Mouse (Mus musculus) granulocyte monocyte progenitor cell, adult 5-6 weeks (primary cell): ENCODE measurements around the gene Txndc2. TPM values are rescaled to one million over a fixed set of nuclear protein-coding genes. Genes with fewer than 3 reads are reported as not detected.
"Not testable (repeated sequence)": the region's sequence is repeated elsewhere in the genome, so short reads cannot be mapped to it uniquely, and the experiment has no call there.

Source experiments
- ATAC-seq: replicated peaks from 2 replicates; pipeline ENCODE4 v1.8.0; 2016; ENCODE audit warnings: mild to moderate bottlenecking, moderate TSS enrichment, inconsistent platforms; ENCODE audit not compliant: poor library complexity, severe bottlenecking
- total RNA-seq, 2 experiments: library from RNA; stranded (forward) in 1 of 2; stranded (reverse) in 1 of 2; fragments of 200-712, 200-1000 nt in 1 of 2; fragments of >200 nt in 1 of 2; fragmentation: Nextera tagmentation in 1 of 2; gene quantifications; 2 replicates each; pipeline ENCODE4 v1.2.3; 2014 to 2017

Gene Txndc2
- total RNA-seq, 2 experiments from 2014 or later: not detected

GRCm38 (mm10) chr17:65657958-65658357, 16.0 kb upstream of the Txndc2 start:
- no peak for ATAC-seq

- ATAC-seq: no peak
Observed at GRCm38 (mm10) chr17:65656731-65657130, 14.8 kb upstream of the Txndc2 start.

- no peak for ATAC-seq
Observed at GRCm38 (mm10) chr17:65656076-65656475, 14.1 kb upstream of the Txndc2 start.

- ATAC-seq: no peak
Observed at GRCm38 (mm10) chr17:65655608-65656007, 13.6 kb upstream of the Txndc2 start.

GRCm38 (mm10) chr17:65650598-65650997, 8.6 kb upstream of the Txndc2 start:
- ATAC-seq: no peak

- ATAC-seq: no peak
Observed at GRCm38 (mm10) chr17:65649175-65649493, 7.2 kb upstream of the Txndc2 start.

- ATAC-seq: no peak
Observed at GRCm38 (mm10) chr17:65648371-65649174, 6.6 kb upstream of the Txndc2 start.

- peak; percentile 48 for ATAC-seq
Observed at GRCm38 (mm10) chr17:65647961-65648360, 6.0 kb upstream of the Txndc2 start.

GRCm38 (mm10) chr17:65647226-65647625, 5.3 kb upstream of the Txndc2 start:
- no peak for ATAC-seq

- no peak for ATAC-seq
Observed at GRCm38 (mm10) chr17:65643579-65643978, 1.6 kb upstream of the Txndc2 start.

GRCm38 (mm10) chr17:65643051-65643521, 1.1 kb upstream of the Txndc2 start:
- ATAC-seq: no peak; the same call in 1 of the 2 replicates

- ATAC-seq: no peak
Observed at GRCm38 (mm10) chr17:65642578-65642991, 617 bp upstream of the Txndc2 start.

- ATAC-seq: no peak
Observed at GRCm38 (mm10) chr17:65639144-65639543, 2.8 kb downstream of the Txndc2 start.

- ATAC-seq: peak; percentile 98
Observed at GRCm38 (mm10) chr17:65635715-65636360, 6.1 kb downstream of the Txndc2 start.

- peak; percentile 92 for ATAC-seq
Observed at GRCm38 (mm10) chr17:65629943-65630342, 12.0 kb downstream of the Txndc2 start.

- not testable (repeated sequence) for ATAC-seq
Observed at GRCm38 (mm10) chr17:65628823-65629532, 13.0 kb downstream of the Txndc2 start.

GRCm38 (mm10) chr17:65626301-65626700, 15.7 kb downstream of the Txndc2 start:
- ATAC-seq: no peak

- no peak for ATAC-seq
Observed at GRCm38 (mm10) chr17:65625563-65625962, 16.4 kb downstream of the Txndc2 start.

- no peak for ATAC-seq
Observed at GRCm38 (mm10) chr17:65623130-65623529, 18.8 kb downstream of the Txndc2 start.

- ATAC-seq: peak; percentile 41
Observed at GRCm38 (mm10) chr17:65618431-65618830, 23.5 kb downstream of the Txndc2 start.

GRCm38 (mm10) chr17:65615678-65616077, 26.3 kb downstream of the Txndc2 start:
- ATAC-seq: no peak
